Mouse (Mus musculus) forebrain, embryonic 12.5 days (tissue): ENCODE results near the gene Becn1. TPM values are rescaled to one million over a fixed set of nuclear protein-coding genes. Genes with fewer than 3 reads are reported as not detected.

Experiments
- ATAC-seq: fragments of 200-750 bp; cut with Nextera tagmentation; 2 replicates; pipeline ENCODE4 v1.8.0; 2017; ENCODE audit warnings: moderate TSS enrichment; ENCODE audit not compliant: low FRiP score
- H3K27ac ChIP-seq: fragments of 300-500 bp; sonication (generic); 2 replicates; pipeline ENCODE4 v1.5.1; 2016; ENCODE audit warnings: mild to moderate bottlenecking
- H3K27me3 ChIP-seq: fragments of 300-500 bp; sonication (generic); 2 replicates; pipeline ENCODE4 v1.6.1; 2016; ENCODE audit warnings: mild to moderate bottlenecking
- H3K36me3 ChIP-seq: fragments of 300-500 bp; sonication (generic); replicated peaks from 2 replicates; pipeline ENCODE4 v1.6.1; 2016; ENCODE audit warnings: mild to moderate bottlenecking
- H3K4me1 ChIP-seq: fragments of 300-500 bp; sonication (generic); 2 replicates; pipeline ENCODE4 v1.6.1; 2016
- H3K4me2 ChIP-seq: fragments of 300-500 bp; sonication (generic); 2 replicates; pipeline ENCODE4 v1.6.1; 2016; ENCODE audit warnings: mild to moderate bottlenecking, moderate library complexity
- H3K4me3 ChIP-seq: fragments of 300-500 bp; sonication (generic); replicated peaks from 2 replicates; pipeline ENCODE4 v1.5.1; 2016; ENCODE audit warnings: mild to moderate bottlenecking
- H3K9ac ChIP-seq: fragments of 300-500 bp; sonication (generic); 2 replicates; pipeline ENCODE4 v1.6.1; 2016; ENCODE audit warnings: mild to moderate bottlenecking
- H3K9me3 ChIP-seq: fragments of 300-500 bp; sonication (generic); 2 replicates; pipeline ENCODE4 v1.6.1; 2016
- WGBS: fragments of 180-500 bp; shearing (Covaris S2); methylation state at CpG from one replicate; pipeline ENCODE4 v1.1.7; 2016; 5-methylcytosine and 5-hydroxymethylcytosine counted together
- polyA plus RNA-seq: library from polyadenylated mRNA; unstranded; fragments of >200 nt; fragmentation: Nextera tagmentation; extraction: Ambion mirVana; gene quantifications from 2 replicates; pipeline ENCODE4 v1.2.1, GENCODE M21; 2016

Becn1 gene
- polyA plus RNA-seq, 1 experiment from 2014 or later = 169 TPM

DNA sequence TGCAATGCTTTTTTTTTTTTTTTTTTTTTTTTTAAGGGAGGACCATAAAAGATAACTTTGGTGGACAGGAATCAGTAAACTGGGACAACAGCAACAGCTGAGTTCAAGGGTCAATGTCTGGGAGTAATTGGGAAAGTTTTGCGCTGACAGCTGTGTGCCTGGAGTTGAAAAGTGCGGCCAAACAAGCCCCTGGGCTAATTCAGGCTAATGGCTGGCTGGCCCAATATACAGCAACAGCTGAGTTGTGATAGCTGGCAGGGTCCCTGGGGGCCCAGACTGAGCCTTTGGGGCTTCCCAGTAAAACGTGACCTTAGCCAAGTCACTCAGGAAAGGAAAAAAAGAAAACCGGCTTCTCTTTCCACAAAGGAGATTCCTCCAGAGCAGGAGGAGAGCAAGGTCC, 57.0 kb downstream of the Becn1 start:
- Histone ChIP-seq H3K9me3 (no peaks in the 10 kb centered on the region), H3K4me1 (peaks cover 18% of the 10 kb centered on the region), H3K9ac (no peak overlapping the region), H3K4me2 (no peak overlapping the region), H3K27me3 (peaks cover 52% of the 10 kb centered on the region), H3K4me3 (no peak overlapping the region), H3K36me3 (no peaks in the 10 kb centered on the region), H3K27ac (no peak overlapping the region)
- ATAC-seq = no peak
- 42% methylated on average over 4 of the region's 4 CpGs for WGBS

DNA sequence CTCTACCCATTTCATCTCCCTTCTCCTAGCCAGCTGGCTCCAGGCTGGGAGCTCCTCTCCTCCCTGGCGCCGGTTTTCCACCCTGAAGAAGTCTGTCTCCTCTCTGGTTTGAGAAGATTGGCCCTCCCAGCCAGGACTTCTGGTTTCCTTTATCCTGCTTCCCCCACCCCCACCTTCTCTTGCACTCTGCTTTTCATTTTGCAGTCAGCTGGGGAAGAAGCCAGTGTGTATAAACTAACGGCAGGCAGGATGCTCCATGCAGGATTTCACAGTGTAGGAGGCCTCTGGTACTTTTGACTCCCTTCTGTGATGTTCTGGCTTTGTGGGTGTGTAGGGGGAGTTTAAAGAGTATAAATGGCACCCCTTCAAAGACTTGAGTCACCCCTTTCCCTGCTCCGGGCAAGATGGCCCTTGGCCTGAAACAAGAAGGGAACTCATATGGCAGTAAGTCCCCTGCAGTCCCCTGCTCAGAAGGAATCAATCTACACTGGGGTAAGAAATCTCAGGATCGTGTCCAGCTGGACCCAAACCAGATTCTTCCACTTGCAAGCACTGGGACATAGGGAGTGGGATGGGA, 63.9 kb downstream of the Becn1 start:
- Histone ChIP-seq H3K4me1 (no peaks in the 10 kb centered on the region), H3K4me2 (no peak overlapping the region), H3K9ac (no peak overlapping the region), H3K27ac (no peak overlapping the region), H3K27me3 (0 out of 2 replicates have a peak, but pooled peaks cover 5% of the 10 kb centered on the region), H3K4me3 (no peak overlapping the region), H3K9me3 (no peaks in the 10 kb centered on the region), H3K36me3 (no peaks in the 10 kb centered on the region)
- ATAC-seq = no peak
- WGBS = 57% methylated on average over 5 of the region's 5 CpGs

DNA sequence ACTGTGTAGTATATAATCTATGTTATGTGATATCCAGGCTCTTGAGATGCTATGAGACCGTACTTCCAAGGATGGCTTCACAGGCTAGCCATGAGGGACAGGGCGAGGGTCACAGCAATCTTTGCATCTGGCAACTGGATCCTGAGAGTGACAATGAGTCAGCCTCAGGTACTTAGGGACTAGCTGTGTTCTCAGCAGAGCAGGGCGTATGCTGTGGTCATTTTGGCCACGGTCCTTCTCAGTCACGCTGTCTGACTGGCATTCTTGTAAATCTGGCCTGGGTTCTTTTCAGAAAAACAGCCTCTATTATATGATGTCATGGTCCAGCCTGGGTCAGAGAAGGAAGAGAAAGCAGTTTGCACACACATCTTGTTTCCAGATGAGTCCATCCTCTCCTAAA, 65.3 kb downstream of the Becn1 start:
- Histone ChIP-seq H3K9me3 (no peaks in the 10 kb centered on the region), H3K9ac (no peak overlapping the region), H3K27ac (no peak overlapping the region), H3K4me3 (no peak overlapping the region), H3K4me1 (no peaks in the 10 kb centered on the region), H3K27me3 (no peaks in the 10 kb centered on the region), H3K36me3 (no peaks in the 10 kb centered on the region), H3K4me2 (no peak overlapping the region)
- 92% methylated on average over 5 of the region's 5 CpGs for WGBS
- ATAC-seq = no peak

Other genes with a start within 250 kb of the Becn1 start
- 7.8 and 8.7 TPM in 2 replicates for gene Naglu, start 232.3 kb downstream of the Becn1 start, polyA plus RNA-seq
- gene Hsd17b1, start 223.9 kb downstream of the Becn1 start, polyA plus RNA-seq = 0.19 and 0.33 TPM in 2 replicates
- 50.7 and 50.9 TPM in 2 replicates for gene Coasy, start 219.7 kb downstream of the Becn1 start, polyA plus RNA-seq
- gene Mlx, start 215.0 kb downstream of the Becn1 start, polyA plus RNA-seq = 47.6 and 52.6 TPM in 2 replicates
- 59.0 and 62.1 TPM in 2 replicates for gene Psmc3ip, start 206.8 kb downstream of the Becn1 start, polyA plus RNA-seq
- gene Retreg3, start 182.4 kb downstream of the Becn1 start, polyA plus RNA-seq = 18.6 and 19.3 TPM in 2 replicates
- 103 and 108 TPM in 2 replicates for gene Tubg1, start 182.3 kb downstream of the Becn1 start, polyA plus RNA-seq
- gene Tubg2, start 146.4 kb downstream of the Becn1 start, polyA plus RNA-seq = 7.6 and 8.3 TPM in 2 replicates
- gene Cntnap1, start 131.8 kb downstream of the Becn1 start, polyA plus RNA-seq = 0.46 and 0.57 TPM in 2 replicates
- 9.2 and 9.6 TPM in 2 replicates for gene Plekhh3, start 130.9 kb downstream of the Becn1 start, polyA plus RNA-seq
- gene Ccr10, start 126.8 kb downstream of the Becn1 start, polyA plus RNA-seq = 0.10 TPM in 1 of 2 replicates, not detected in the other
- gene Ezh1, start 75.8 kb downstream of the Becn1 start, polyA plus RNA-seq = 11.1 and 12.5 TPM in 2 replicates
- 43.7 and 49.6 TPM in 2 replicates for gene Ramp2, start 56.3 kb downstream of the Becn1 start, polyA plus RNA-seq
- 90.4 and 93.1 TPM in 2 replicates for gene Vps25, start 48.6 kb downstream of the Becn1 start, polyA plus RNA-seq
- 5.7 and 7.5 TPM in 2 replicates for gene Wnk4, start 41.7 kb downstream of the Becn1 start, polyA plus RNA-seq
- 1.6 TPM in 2 replicates for gene Cntd1, start 23.3 kb downstream of the Becn1 start, polyA plus RNA-seq
- gene Coa3, start 23.2 kb downstream of the Becn1 start, polyA plus RNA-seq = 178 and 183 TPM in 2 replicates
- gene Psme3, start 13.9 kb upstream of the Becn1 start, polyA plus RNA-seq = 182 and 189 TPM in 2 replicates
- 2.9 and 3.1 TPM in 2 replicates for gene Aoc2, start 22.8 kb upstream of the Becn1 start, polyA plus RNA-seq
- gene Aoc3, start 28.3 kb upstream of the Becn1 start, polyA plus RNA-seq = not detected in 2 replicates
- not detected in 2 replicates for gene G6pc, start 65.3 kb upstream of the Becn1 start, polyA plus RNA-seq
- 94.3 and 98.7 TPM in 2 replicates for gene Aarsd1, start 115.3 kb upstream of the Becn1 start, polyA plus RNA-seq
- 5.8 and 6.5 TPM in 2 replicates for gene Gm27029, start 122.5 kb upstream of the Becn1 start, polyA plus RNA-seq
- gene Rundc1, start 122.8 kb upstream of the Becn1 start, polyA plus RNA-seq = 27.3 and 27.8 TPM in 2 replicates
- gene Ptges3l, start 123.0 kb upstream of the Becn1 start, polyA plus RNA-seq = 2.1 and 2.5 TPM in 2 replicates
- gene Rpl27, start 140.0 kb upstream of the Becn1 start, polyA plus RNA-seq = 354 and 378 TPM in 2 replicates
- gene Ifi35, start 146.1 kb upstream of the Becn1 start, polyA plus RNA-seq = 2.2 TPM in 2 replicates
- gene Rnd2, start 162.7 kb upstream of the Becn1 start, polyA plus RNA-seq = 101 and 105 TPM in 2 replicates
- gene Vat1, start 163.9 kb upstream of the Becn1 start, polyA plus RNA-seq = 62.9 and 65.4 TPM in 2 replicates
- gene Brca1, start 249.7 kb upstream of the Becn1 start, polyA plus RNA-seq = 24.3 TPM in 2 replicates
- 118 and 134 TPM in 2 replicates for gene Nbr1, start 249.9 kb upstream of the Becn1 start, polyA plus RNA-seq